17 mouse cellular contexts compared by ENCODE assay signal in genomic region chr14:22847011-22847786, GRCm38 (mm10).
DNase-seq lines count a peak whose midpoint lies in the region; ATAC-seq and TF ChIP-seq lines count a peak whose summit lies in the region.
"Had no signal": no experiment of that assay in that cellular context is flagged by ENCODE, and none has a peak within 500 bp of the region (broad histone marks: within the 10 kb centered on the region; RNA-seq: fewer than 3 reads in every experiment).

No protein-coding gene starts in this region.

- no peaks in the 10 kb centered on the region for H3K27me3 ChIP-seq in heart, embryonic 12.5 days (replicated peaks)
- H3K27me3 ChIP-seq in lung, postnatal 0 days (replicated peaks; ENCODE audit: insufficient read depth, low read length): no peaks in the 10 kb centered on the region
- no peaks in the 10 kb centered on the region for H3K27me3 ChIP-seq in myocyte (ENCODE audit: control insufficient read depth, insufficient read depth, insufficient read length)
- H3K27me3 ChIP-seq: embryonic facial prominence, embryonic 13.5 days; hindbrain, embryonic 15.5 days; lung, embryonic 15.5 days; midbrain, embryonic 12.5 days had no signal

- H3K9me3 ChIP-seq in heart, embryonic 12.5 days (replicated peaks): no peaks in the 10 kb centered on the region
- H3K9me3 ChIP-seq in lung, postnatal 0 days (ENCODE audit: low read length): no peaks in the 10 kb centered on the region
- H3K9me3 ChIP-seq: embryonic facial prominence, embryonic 13.5 days; forebrain, embryonic 10.5 days; hindbrain, embryonic 15.5 days; lung, embryonic 15.5 days; midbrain, embryonic 12.5 days had no signal

- no peak overlapping the region for H3K4me2 ChIP-seq in heart, embryonic 12.5 days
- H3K4me2 ChIP-seq in lung, postnatal 0 days (replicated peaks; ENCODE audit: low read depth, low read length): no peak overlapping the region
- H3K4me2 ChIP-seq in myocyte (ENCODE audit: low read depth): no peak overlapping the region
- H3K4me2 ChIP-seq: embryonic facial prominence, embryonic 13.5 days; hindbrain, embryonic 15.5 days; liver, embryonic 11.5 days; lung, embryonic 15.5 days; midbrain, embryonic 12.5 days had no signal

- intact Hi-C loops in gastrocnemius, adult 2 months (cut with DNase I): no loop called here

- no peaks in the 10 kb centered on the region for H3K79me2 ChIP-seq in myocyte (ENCODE audit: control insufficient read depth, insufficient read depth)

- no peak overlapping the region for H3K27ac ChIP-seq in heart, embryonic 12.5 days (ENCODE audit: poor library complexity, severe bottlenecking)
- no peak overlapping the region for H3K27ac ChIP-seq in lung, postnatal 0 days (ENCODE audit: low read length)
- peak overlapping the region; percentile 76 for H3K27ac ChIP-seq in gastrocnemius, adult 2 months
- H3K27ac ChIP-seq: embryonic facial prominence, embryonic 13.5 days; forebrain, embryonic 10.5 days; hindbrain, embryonic 15.5 days; lung, embryonic 15.5 days; midbrain, embryonic 12.5 days had no signal

- TF ChIP-seq POLR2A in myocyte (IDR thresholded peaks at IDR 0.05; ENCODE audit: insufficient read length, low read depth): no peak

- peak; percentile 15 to 38 for DNase-seq in heart, adult 18-20 months
- DNase-seq in lung, postnatal 0 days (ENCODE audit: low spot score): peak; percentile 17
- no peak for DNase-seq in lung, postnatal 10 days
- peak; percentile 45 for DNase-seq in gastrocnemius, adult 2 months
- no peak for DNase-seq in layer of hippocampus, adult 9-11 months
- DNase-seq: cerebellum, adult 8-10 months; kidney, postnatal 25 days; thymus, postnatal 36 days had no signal

- H3K4me1 ChIP-seq in heart, embryonic 12.5 days (replicated peaks): no peaks in the 10 kb centered on the region
- no peaks in the 10 kb centered on the region for H3K4me1 ChIP-seq in lung, postnatal 0 days (ENCODE audit: insufficient read depth, low read depth, low read length)
- H3K4me1 ChIP-seq: embryonic facial prominence, embryonic 13.5 days; forebrain, embryonic 10.5 days; hindbrain, embryonic 15.5 days had no signal

- H3K36me3 ChIP-seq in heart, embryonic 12.5 days: no peaks in the 10 kb centered on the region
- no peaks in the 10 kb centered on the region for H3K36me3 ChIP-seq in lung, postnatal 0 days (ENCODE audit: insufficient read depth, low read length)
- no peaks in the 10 kb centered on the region for H3K36me3 ChIP-seq in myocyte (ENCODE audit: control insufficient read depth, insufficient read depth)
- H3K36me3 ChIP-seq: embryonic facial prominence, embryonic 13.5 days; forebrain, embryonic 10.5 days; hindbrain, embryonic 15.5 days; lung, embryonic 15.5 days; midbrain, embryonic 12.5 days had no signal

- no peak overlapping the region for H3K4me3 ChIP-seq in heart, embryonic 12.5 days
- H3K4me3 ChIP-seq in lung, postnatal 0 days (ENCODE audit: low read depth, low read length): no peak overlapping the region
- no peak overlapping the region for H3K4me3 ChIP-seq in gastrocnemius, adult 2 months
- no peak overlapping the region for H3K4me3 ChIP-seq in myocyte
- H3K4me3 ChIP-seq: embryonic facial prominence, embryonic 13.5 days; forebrain, embryonic 10.5 days; hindbrain, embryonic 15.5 days; lung, embryonic 15.5 days; midbrain, embryonic 12.5 days had no signal

- 80% methylated on average over 5 of the region's 5 CpGs for WGBS in heart, embryonic 12.5 days
- 78% methylated on average over 5 of the region's 5 CpGs for WGBS in lung, postnatal 0 days

- ATAC-seq in heart, embryonic 12.5 days (ENCODE audit: insufficient number of reproducible peaks, low FRiP score): no peak
- no peak for ATAC-seq in lung, postnatal 0 days
- ATAC-seq: intestine, postnatal 0 days had no signal

- H3K9ac ChIP-seq in heart, embryonic 12.5 days: no peak overlapping the region
- no peak overlapping the region for H3K9ac ChIP-seq in lung, postnatal 0 days (replicated peaks; ENCODE audit: low read depth)
- H3K9ac ChIP-seq: embryonic facial prominence, embryonic 13.5 days; hindbrain, embryonic 15.5 days; lung, embryonic 15.5 days; midbrain, embryonic 12.5 days had no signal

- no peak overlapping the region for H3ac ChIP-seq in myocyte (ENCODE audit: control insufficient read depth, insufficient read length)

- TF ChIP-seq EP300 in lung, postnatal 0 days (IDR thresholded peaks at IDR 0.05): no peak

- TF ChIP-seq CTCF in lung, postnatal 0 days (IDR thresholded peaks at IDR 0.05): no peak
- TF ChIP-seq CTCF in gastrocnemius, adult 2 months (IDR thresholded peaks at IDR 0.05): no peak

TF ChIP-seq in myocyte, 11 proteins besides CTCF, POLR2A, EP300 and RAD21:
- no peak for TF ChIP-seq E2F4 (IDR thresholded peaks at IDR 0.05; ENCODE audit: insufficient read depth)
- no peak for TF ChIP-seq CEBPB (IDR thresholded peaks at IDR 0.05; ENCODE audit: insufficient read depth, poor library complexity, severe bottlenecking)
- TF ChIP-seq MYOD1 (IDR thresholded peaks at IDR 0.05; ENCODE audit: control insufficient read depth in 1 of 3, insufficient read length in 2 of 3, low read depth in 2 of 3): peak; percentile 5 to 71 (median 43)
- TF ChIP-seq REST (IDR thresholded peaks at IDR 0.05; ENCODE audit: insufficient read depth, insufficient read length): no peak
- no peak for TF ChIP-seq MAX (IDR thresholded peaks at IDR 0.05; ENCODE audit: low read depth)
- TF ChIP-seq TCF12 (IDR thresholded peaks at IDR 0.05; ENCODE audit: insufficient read depth, poor library complexity, severe bottlenecking): no peak

Comparison
In these comparisons a context has a peak if more than half of its experiments do, and no peak if none do; other contexts are left out.
1. DNase-seq: peak in heart, adult 18-20 months (2 of 2), lung, postnatal 0 days (single experiment) and gastrocnemius, adult 2 months (single experiment); none in lung, postnatal 10 days (single experiment) and layer of hippocampus, adult 9-11 months (single experiment).